Mouse (Mus musculus) mouse trophoblast stem cell (cell line): ENCODE data around the gene Cntnap5a.

Experiments
- in situ Hi-C, 2 experiments: fragments of 300-500 bp; cut with MseI, MboI; formaldehyde crosslinking; loops; 2 replicates in 1 of 2; 3 replicates in 1 of 2; pipeline ENCODE4 v1.15.1; 2025

Cntnap5a gene

GRCm38 (mm10) chr1:115684518-115685368 lies at the start of gene Cntnap5a:
TSS of gene Cntnap5a (plus strand) at chr1:115684756.
- in situ Hi-C loops, result no loop called here

GRCm38 (mm10) chr1:115646921-115647320 lies 37.6 kb upstream of the Cntnap5a start:
- in situ Hi-C loops, result no loop called here

GRCm38 (mm10) chr1:115658343-115659064 lies 26.1 kb upstream of the Cntnap5a start:
- in situ Hi-C loops, result no loop called here

GRCm38 (mm10) chr1:115686494-115686893 lies 1.9 kb downstream of the Cntnap5a start:
- in situ Hi-C loops, result no loop called here

- in situ Hi-C loops, result no loop called here
These were observed 15.2 kb downstream of the Cntnap5a start for GRCm38 (mm10) chr1:115699798-115700197.

GRCm38 (mm10) chr1:115742556-115742955 lies 58.0 kb downstream of the Cntnap5a start:
- in situ Hi-C loops, result no loop called here

- in situ Hi-C loops, result no loop called here
These were observed 61.0 kb downstream of the Cntnap5a start for GRCm38 (mm10) chr1:115745569-115745968.

GRCm38 (mm10) chr1:115784737-115785136 lies 100.2 kb downstream of the Cntnap5a start:
- in situ Hi-C loops, result no loop called here

GRCm38 (mm10) chr1:115842591-115842990 lies 158.0 kb downstream of the Cntnap5a start:
- in situ Hi-C loops, result no loop called here

- in situ Hi-C loops, result no loop called here
These were observed 163.0 kb downstream of the Cntnap5a start for GRCm38 (mm10) chr1:115847605-115848004.

GRCm38 (mm10) chr1:115852206-115852605 lies 167.7 kb downstream of the Cntnap5a start:
- in situ Hi-C loops, result no loop called here

- in situ Hi-C loops, result no loop called here
These were observed 233.8 kb downstream of the Cntnap5a start for GRCm38 (mm10) chr1:115918396-115918795.

- in situ Hi-C loops, result no loop called here
These were observed 241.6 kb downstream of the Cntnap5a start for GRCm38 (mm10) chr1:115925953-115926665.

- in situ Hi-C loops, result no loop called here
These were observed 247.5 kb downstream of the Cntnap5a start for GRCm38 (mm10) chr1:115932045-115932444.

- in situ Hi-C loops, result no loop called here
These were observed 261.3 kb downstream of the Cntnap5a start for GRCm38 (mm10) chr1:115945892-115946291.

- in situ Hi-C loops, result no loop called here
These were observed 272.0 kb downstream of the Cntnap5a start for GRCm38 (mm10) chr1:115956528-115956927.

- in situ Hi-C loops, result no loop called here
These were observed 280.5 kb downstream of the Cntnap5a start for GRCm38 (mm10) chr1:115964993-115965575.

- in situ Hi-C loops, result no loop called here
These were observed 305.6 kb downstream of the Cntnap5a start for GRCm38 (mm10) chr1:115990204-115990603.

GRCm38 (mm10) chr1:116015768-116016167 lies 331.2 kb downstream of the Cntnap5a start:
- in situ Hi-C loops, result no loop called here

GRCm38 (mm10) chr1:116029653-116030052 lies 345.1 kb downstream of the Cntnap5a start:
- in situ Hi-C loops, result no loop called here

GRCm38 (mm10) chr1:116035897-116036296 lies 351.3 kb downstream of the Cntnap5a start:
- in situ Hi-C loops, result no loop called here

GRCm38 (mm10) chr1:116036894-116037293 lies 352.3 kb downstream of the Cntnap5a start:
- in situ Hi-C loops, result no loop called here
